8 mouse cellular contexts compared by ENCODE assay signal in the genomic region with DNA sequence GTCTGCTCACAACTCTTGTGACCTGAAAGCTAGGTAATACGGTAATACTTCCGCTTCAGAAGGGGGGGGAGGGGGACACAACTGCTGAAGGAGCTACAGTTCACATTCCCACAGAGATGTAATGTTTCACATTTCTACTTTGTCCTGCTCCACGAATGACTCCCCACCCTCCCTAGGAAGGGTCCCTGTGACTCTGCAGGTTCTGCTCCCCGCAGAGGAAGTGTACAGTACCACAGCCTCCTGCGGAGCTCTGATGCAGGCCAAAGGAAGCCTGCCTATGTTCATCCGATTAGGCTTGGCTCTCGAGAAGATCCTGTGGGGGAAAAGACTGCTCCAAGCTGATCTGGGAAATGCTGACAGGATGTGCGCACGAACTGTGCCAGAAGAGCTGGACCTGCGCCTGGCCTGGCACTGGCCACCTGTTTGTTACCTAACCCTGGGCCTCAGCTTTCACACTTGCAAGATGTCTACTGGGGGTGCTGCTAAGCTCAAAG. TPM values are rescaled to one million over a fixed set of nuclear protein-coding genes. Genes with fewer than 3 reads are reported as not detected.
A peak's percentile ranks its signal among the peaks of the same experiment; 100 is the strongest.
DNase-seq lines count a peak whose midpoint lies in the region; ATAC-seq and TF ChIP-seq lines count a peak whose summit lies in the region.

No protein-coding gene starts in this region.

- H3K9ac ChIP-seq in embryonic facial prominence, embryonic 11.5 days (replicated peaks; ENCODE audit: low read length) = no peak overlapping the region
- H3K9ac ChIP-seq in liver, embryonic 12.5 days = no peak overlapping the region
- H3K9ac ChIP-seq in stomach, postnatal 0 days (ENCODE audit: low read length) = 0 out of 2 replicates have a peak overlapping the region, but pooled peaks have one; percentile 0

- H3K9me3 ChIP-seq in embryonic facial prominence, embryonic 11.5 days (replicated peaks; ENCODE audit: control insufficient read depth, low read length) = no peaks in the 10 kb centered on the region
- H3K9me3 ChIP-seq in liver, embryonic 12.5 days (replicated peaks) = no peaks in the 10 kb centered on the region
- no peaks in the 10 kb centered on the region for H3K9me3 ChIP-seq in stomach, postnatal 0 days (ENCODE audit: control insufficient read depth, low read length)

- WGBS in embryonic facial prominence, embryonic 11.5 days = 67% methylated on average over 10 of the region's 10 CpGs
- WGBS in liver, embryonic 12.5 days (ENCODE audit: insufficient replicate concordance) = 41% methylated on average over 10 of the region's 10 CpGs
- 46% methylated on average over 10 of the region's 10 CpGs for WGBS in stomach, postnatal 0 days

- H3K4me3 ChIP-seq in layer of hippocampus, adult 2 months = no peak overlapping the region
- H3K4me3 ChIP-seq in embryonic facial prominence, embryonic 11.5 days (ENCODE audit: low read depth, low read length) = no peak overlapping the region
- no peak overlapping the region for H3K4me3 ChIP-seq in liver, embryonic 12.5 days
- H3K4me3 ChIP-seq in stomach, postnatal 0 days (ENCODE audit: low read depth, low read length) = no peak overlapping the region

- peak overlapping the region; percentile 78 for H3K27ac ChIP-seq in layer of hippocampus, adult 2 months
- peak overlapping the region; percentile 52; the same call in 1 of the 2 replicates for H3K27ac ChIP-seq in embryonic facial prominence, embryonic 11.5 days (replicated peaks; ENCODE audit: low read depth, low read length)
- H3K27ac ChIP-seq in liver, embryonic 12.5 days = peak overlapping the region; percentile 74
- H3K27ac ChIP-seq in stomach, postnatal 0 days (replicated peaks) = peak overlapping the region; percentile 95

- TF ChIP-seq EP300 in stomach, postnatal 0 days (optimal IDR thresholded peaks at IDR 0.05) = no peak

- H3K36me3 ChIP-seq in embryonic facial prominence, embryonic 11.5 days (replicated peaks; ENCODE audit: control insufficient read depth, insufficient read depth, low read depth, low read length) = no peaks in the 10 kb centered on the region
- H3K36me3 ChIP-seq in liver, embryonic 12.5 days = peaks cover 9% of the 10 kb centered on the region
- H3K36me3 ChIP-seq in stomach, postnatal 0 days (ENCODE audit: control insufficient read depth, insufficient read depth, low read length) = peaks cover 2% of the 10 kb centered on the region; the same call in 1 of the 2 replicates

- 0 out of 2 replicates have a peak, but pooled peaks have one; percentile 17 for TF ChIP-seq CTCF in layer of hippocampus, adult 2 months (conservative IDR thresholded peaks at IDR 0.05)
- no peak for TF ChIP-seq CTCF in stomach, postnatal 0 days (IDR thresholded peaks at IDR 0.05; ENCODE audit: low read depth)

- H3K27me3 ChIP-seq in embryonic facial prominence, embryonic 11.5 days (ENCODE audit: control insufficient read depth, insufficient read depth, low read length) = no peaks in the 10 kb centered on the region
- H3K27me3 ChIP-seq in liver, embryonic 12.5 days (replicated peaks) = no peaks in the 10 kb centered on the region
- no peaks in the 10 kb centered on the region for H3K27me3 ChIP-seq in stomach, postnatal 0 days (ENCODE audit: control insufficient read depth, insufficient read depth, low read length)

- H3K4me1 ChIP-seq in embryonic facial prominence, embryonic 11.5 days (ENCODE audit: control insufficient read depth, insufficient read depth, low read length) = peaks cover 5% of the 10 kb centered on the region; the same call in 1 of the 2 replicates
- peaks cover 100% of the 10 kb centered on the region for H3K4me1 ChIP-seq in liver, embryonic 12.5 days
- peaks cover 42% of the 10 kb centered on the region for H3K4me1 ChIP-seq in stomach, postnatal 0 days (replicated peaks; ENCODE audit: control insufficient read depth, insufficient read depth)

- H3K4me2 ChIP-seq in embryonic facial prominence, embryonic 11.5 days (ENCODE audit: low read depth, low read length) = no peak overlapping the region
- H3K4me2 ChIP-seq in liver, embryonic 12.5 days = no peak overlapping the region
- no peak overlapping the region for H3K4me2 ChIP-seq in stomach, postnatal 0 days (replicated peaks; ENCODE audit: low read depth)

- no peak for DNase-seq in layer of hippocampus, adult 2 months (ENCODE audit: low spot score in 2 of 2)
- DNase-seq in layer of hippocampus, adult 8-10 months (ENCODE audit: low spot score in 2 of 2) = no peak
- peak; percentile 54 for DNase-seq in MN1 (ENCODE audit: low spot score)
- no peak for DNase-seq in embryonic facial prominence, embryonic 11.5 days (ENCODE audit: low spot score)
- DNase-seq in heart, postnatal 25 days (ENCODE audit: low spot score) = peak; percentile 79
- no peak for DNase-seq in stomach, postnatal 0 days (ENCODE audit: low spot score)
- no peak for DNase-seq in natural killer cell, adult 2 months (ENCODE audit: low spot score in 2 of 2)

- no peak for ATAC-seq in embryonic facial prominence, embryonic 11.5 days (replicated peaks; ENCODE audit: insufficient number of reproducible peaks, low FRiP score, low TSS enrichment, low read depth)
- ATAC-seq in liver, embryonic 12.5 days = no peak
- no peak for ATAC-seq in stomach, postnatal 0 days (ENCODE audit: low FRiP score, low TSS enrichment)

- intact Hi-C loops in heart, postnatal 25 days (cut with DNase I) = no loop called here

RNA-seq across cellular contexts. Expression of a gene that starts 22.0 kb away (rescaled TPM):
- 10 to 100 TPM; 88.3 to 96.3 TPM for total RNA-seq in layer of hippocampus, adult 2 months (2021)
- 100 to 1,000 TPM in 3 of 4 experiments, 10 to 100 TPM in 1; 89.0 to 116 (median 104) TPM for total RNA-seq in layer of hippocampus, adult 8-10 months (2022)
- polyA plus RNA-seq in embryonic facial prominence, embryonic 11.5 days (2014; fragmentation: Nextera tagmentation; extraction: Ambion mirVana) = 23.4 and 25.1 TPM in 2 replicates
- 100 to 1,000 TPM; 122 to 124 TPM for total RNA-seq in heart, postnatal 25 days (2021)
- 32.5 and 34.2 TPM in 2 replicates for polyA plus RNA-seq in liver, embryonic 12.5 days (2016; fragmentation: Nextera tagmentation; extraction: Ambion mirVana)
- polyA plus RNA-seq in stomach, postnatal 0 days (2015; fragmentation: Nextera tagmentation; extraction: Ambion mirVana) = 27.9 and 32.9 TPM in 2 replicates

Comparison
In these comparisons a context has a peak if more than half of its experiments do, and no peak if none do; other contexts are left out.
1. DNase-seq: peak in MN1 (single experiment) and heart, postnatal 25 days (single experiment); none in layer of hippocampus, adult 2 months (0 of 2), layer of hippocampus, adult 8-10 months (0 of 2), embryonic facial prominence, embryonic 11.5 days (single experiment), stomach, postnatal 0 days (single experiment) and natural killer cell, adult 2 months (0 of 2).
2. Peak in every context shown above with its lines, with median percentiles within 50 percentile points of each other: H3K27ac ChIP-seq.